Mouse (Mus musculus) bone marrow macrophage, adult 2 months (primary cell): ENCODE measurements around the gene 4930432K21Rik.

ENCODE experiments used
- CTCF ChIP-seq: IDR thresholded peaks from 2 replicates; pipeline ENCODE4 v1.5.1; 2012; ENCODE audit warnings: low read depth, mild to moderate bottlenecking, low read length, moderate library complexity
- POLR2A ChIP-seq: IDR thresholded peaks from 2 replicates; pipeline ENCODE4 v1.6.1; 2012; ENCODE audit warnings: mild to moderate bottlenecking, low read depth, low read length, borderline replicate concordance

DNA sequence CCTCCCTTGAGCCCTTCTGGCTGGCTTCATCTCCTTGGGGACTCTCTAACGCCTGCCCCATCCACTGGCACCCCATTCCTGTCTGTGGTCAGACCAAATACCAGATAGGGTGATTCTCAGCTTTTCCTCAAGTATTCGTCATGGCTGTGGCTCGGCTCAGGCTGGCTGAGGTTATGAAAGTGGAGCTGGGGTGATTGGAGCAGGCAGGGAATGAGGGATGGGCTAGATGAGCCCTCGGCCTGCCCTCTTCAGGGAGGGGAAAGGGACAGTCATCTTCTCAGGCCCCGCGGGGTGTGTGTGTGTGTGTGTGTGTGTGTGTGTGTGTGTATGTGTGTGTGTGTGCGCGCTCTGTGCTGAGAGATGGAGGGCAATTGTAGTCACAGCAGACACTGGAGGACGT is 22.2 kb upstream of the 4930432K21Rik start, which contains the start of gene Podnl1:
- TF ChIP-seq CTCF (no peak), POLR2A (no peak)
